In genomic region chr11:69935137-69935879, GRCm38 (mm10) we compare ENCODE assay signal across 8 mouse cellular contexts. TPM values are rescaled to one million over a fixed set of nuclear protein-coding genes. Genes with fewer than 3 reads are reported as not detected.
DNase-seq lines count a peak whose midpoint lies in the region; ATAC-seq and TF ChIP-seq lines count a peak whose summit lies in the region.

TSS of gene Ybx2 (plus strand) at chr11:69935796.

- H3K9ac ChIP-seq in hindbrain, embryonic 16.5 days (ENCODE audit: low read depth, low read length), result peak within 1 kb of the TSS; percentile 70

- peaks cover 15% of the 10 kb centered on the region for H3K4me1 ChIP-seq in hindbrain, embryonic 16.5 days (ENCODE audit: control insufficient read depth, insufficient read depth, low read depth, low read length)

- peak within 1 kb of the TSS; percentile 99 for H3K4me2 ChIP-seq in hindbrain, embryonic 16.5 days (ENCODE audit: low read length)

- H3K36me3 ChIP-seq in hindbrain, embryonic 16.5 days (ENCODE audit: control insufficient read depth, insufficient read depth, low read length), result no peaks in the 10 kb centered on the region

- peak; percentile 10; the same call in 1 of the 2 replicates for TF ChIP-seq CTCF in gastrocnemius, adult 2 months (IDR thresholded peaks at IDR 0.05)

- H3K9me3 ChIP-seq in hindbrain, embryonic 16.5 days (ENCODE audit: control insufficient read depth, low read length), result no peaks in the 10 kb centered on the region

- intact Hi-C loops in gastrocnemius, adult 2 months (cut with DNase I), result no loop called here

- 2% methylated on average over 54 of the region's 62 CpGs for WGBS in hindbrain, embryonic 16.5 days

- peak; percentile 29 for ATAC-seq in common myeloid progenitor, adult 5-6 weeks (replicated peaks; ENCODE audit: low read depth, poor library complexity, severe bottlenecking)
- ATAC-seq in hindbrain, embryonic 16.5 days, result peak; percentile 92

- peak within 1 kb of the TSS; percentile 77 for H3K4me3 ChIP-seq in gastrocnemius, adult 2 months
- H3K4me3 ChIP-seq in hindbrain, embryonic 16.5 days (ENCODE audit: low read length), result peak within 1 kb of the TSS; percentile 68

- H3K27me3 ChIP-seq in hindbrain, embryonic 16.5 days (replicated peaks; ENCODE audit: control insufficient read depth, insufficient read depth, low read length), result peaks cover 11% of the 10 kb centered on the region

- DNase-seq in adrenal gland, adult (ENCODE audit: inconsistent age in 2 of 2, low spot score in 1 of 2), result peak; percentile 88 to 95
- peak; percentile 95 for DNase-seq in gastrocnemius, adult 2 months
- peak; percentile 84 to 88 for DNase-seq in left cerebral cortex, adult 18-20 months (ENCODE audit: low spot score in 2 of 2)
- peak; percentile 87 for DNase-seq in lung, postnatal 4 days
- peak; percentile 84 to 87 for DNase-seq in right cerebral cortex, adult 2 months (ENCODE audit: low spot score in 2 of 2)
- peak; percentile 91 for DNase-seq in urinary bladder, postnatal 14 days (ENCODE audit: low spot score)

- peak within 1 kb of the TSS; percentile 83 for H3K27ac ChIP-seq in gastrocnemius, adult 2 months
- 0 out of 2 replicates have a peak within 1 kb of the TSS, but pooled peaks have one; percentile 5 for H3K27ac ChIP-seq in hindbrain, embryonic 16.5 days (ENCODE audit: low read depth, low read length)

RNA-seq across cellular contexts. Expression of gene Ybx2, which starts in this region (rescaled TPM):
- not detected in 2 replicates for total RNA-seq in common myeloid progenitor, adult 5-6 weeks (2017)
- total RNA-seq in gastrocnemius, adult 2 months (2021), result 10 to 100 TPM in 1 of 2 experiments, 1 to 10 TPM in 1; 8.0 to 16.5 TPM
- 5.7 and 6.2 TPM in 2 replicates for polyA plus RNA-seq in hindbrain, embryonic 16.5 days (2015; fragmentation: Nextera tagmentation; extraction: Ambion mirVana)
- total RNA-seq in left cerebral cortex, adult 18-20 months (2021), result 1 to 10 TPM; 4.6 to 6.5 TPM

Comparison
In these comparisons a context has a peak if more than half of its experiments do, and no peak if none do; other contexts are left out.
1. Peak in every context shown above with its lines: DNase-seq, ATAC-seq, H3K4me3 ChIP-seq and H3K27ac ChIP-seq.
2. Peak in ATAC-seq in common myeloid progenitor, adult 5-6 weeks; RNA of the gene not detected or under 1 TPM.